Mouse (Mus musculus): ENCODE measurements around the gene Mrpl4.
"Not testable (repeated sequence)": the region's sequence is repeated elsewhere in the genome, so short reads cannot be mapped to it uniquely, and the experiment has no call there.

Gene Mrpl4

DNA sequence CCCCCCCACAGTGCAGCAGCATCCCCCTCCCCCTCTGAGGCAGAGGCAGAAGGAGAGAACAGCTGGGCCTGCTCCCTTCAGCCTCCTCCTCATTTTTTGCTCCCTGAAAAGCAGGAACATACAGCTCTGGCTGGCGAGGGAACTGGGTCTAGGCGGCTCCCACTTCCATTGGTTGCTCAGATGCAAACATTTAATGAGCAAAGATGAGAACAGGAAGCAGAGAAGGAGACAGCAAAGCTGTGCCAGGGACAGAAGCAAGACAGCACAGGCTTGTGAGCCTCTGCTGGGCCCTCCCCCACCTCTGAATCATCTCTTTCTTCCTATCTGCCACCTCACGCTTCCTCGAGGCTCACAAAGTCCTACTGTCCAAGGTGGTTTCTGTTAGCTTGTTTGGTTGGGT is 38.8 kb downstream of the Mrpl4 start:
- no peak for DNase-seq (ENCODE audit: low read depth, low spot score)

DNA sequence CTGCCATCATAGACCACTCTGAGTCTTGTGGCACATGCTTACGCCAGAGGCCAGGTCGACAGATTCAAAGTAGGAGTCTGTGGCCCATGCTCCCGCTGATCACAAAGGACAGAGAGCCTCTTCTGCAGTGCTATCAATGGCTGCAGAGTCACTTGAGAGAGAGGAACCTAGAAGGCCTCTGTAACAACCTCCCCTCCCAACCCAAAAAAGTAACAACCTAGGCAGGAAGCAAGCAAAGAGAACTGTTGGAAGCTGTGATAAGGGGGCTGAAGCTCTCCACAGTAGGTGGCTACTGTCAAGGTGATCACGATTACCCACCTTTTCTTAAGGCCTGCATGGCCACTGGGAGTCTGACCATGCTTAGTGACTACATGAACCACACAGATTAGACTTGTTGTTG is 41.0 kb downstream of the Mrpl4 start:
- DNase-seq (ENCODE audit: low read depth, low spot score): no peak

DNA sequence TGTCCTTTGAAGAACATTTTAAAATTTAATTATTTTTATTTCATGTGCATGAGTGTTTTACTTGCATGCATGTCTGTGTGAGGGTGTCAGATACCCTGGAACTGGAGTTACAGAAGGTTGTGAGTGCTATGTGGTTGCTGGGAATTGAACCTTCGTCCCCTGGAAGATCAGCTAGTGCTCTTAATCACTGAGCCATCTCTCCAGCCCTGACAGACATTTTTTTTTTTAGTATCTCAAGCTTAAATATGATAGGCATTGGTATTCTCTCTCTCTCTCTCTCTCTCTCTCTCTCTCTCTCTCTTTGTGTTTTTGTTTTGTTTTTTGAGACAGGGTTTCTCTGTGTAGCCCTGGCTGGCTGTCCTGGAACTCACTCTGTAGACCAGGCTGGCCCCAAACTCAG is 42.2 kb downstream of the Mrpl4 start:
- not testable (repeated sequence) for DNase-seq (ENCODE audit: low read depth, low spot score)

DNA sequence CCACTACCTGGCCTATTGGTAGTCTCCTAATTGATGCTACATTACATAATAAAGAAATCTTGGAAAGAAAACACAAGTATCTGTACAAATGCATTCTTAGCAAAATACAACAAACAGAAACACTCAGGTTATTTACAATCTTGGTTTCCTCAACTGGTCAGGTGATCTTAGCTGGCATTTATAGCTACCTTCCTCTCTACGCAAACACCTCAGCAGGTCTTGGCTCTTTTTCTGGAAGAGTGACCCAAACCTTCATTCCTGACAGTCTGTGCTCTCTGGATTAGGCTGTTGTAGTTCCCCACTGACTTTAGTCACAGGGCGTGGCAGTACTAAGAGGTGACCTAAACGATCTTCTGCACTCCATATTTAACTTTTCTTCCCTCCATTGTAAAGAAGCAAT is 42.7 kb downstream of the Mrpl4 start:
- DNase-seq (ENCODE audit: low read depth, low spot score): no peak

DNA sequence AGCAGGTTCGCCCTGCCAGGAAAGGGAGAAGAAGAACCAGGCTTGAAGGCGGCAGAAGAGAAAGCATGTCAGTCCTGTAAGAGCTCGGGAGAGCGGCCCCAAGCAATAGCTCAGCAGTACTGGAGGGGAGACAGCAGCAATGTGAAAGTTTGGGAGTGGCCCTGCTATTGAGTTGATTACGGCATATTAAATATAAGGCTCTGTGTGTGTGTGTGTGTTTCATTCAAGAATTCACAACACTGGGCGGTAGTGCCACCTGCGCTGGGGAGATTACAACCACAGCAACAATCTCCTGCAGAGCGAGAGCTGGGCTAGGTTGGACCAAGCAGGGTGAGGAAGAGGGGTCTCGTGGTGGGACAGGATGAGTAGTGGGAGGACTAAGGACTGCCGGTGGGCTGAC is 49.0 kb downstream of the Mrpl4 start:
- no peak for DNase-seq (ENCODE audit: low read depth, low spot score)
